Mouse (Mus musculus) left cerebral cortex, postnatal 14 days (tissue): Measurements from ENCODE around the gene Kifc3. TPM values are rescaled to one million over a fixed set of nuclear protein-coding genes. Genes with fewer than 3 reads are reported as not detected.

Source experiments
- total RNA-seq, 2 experiments: library from RNA; stranded (reverse); gene quantifications; 2 replicates each; pipeline ENCODE4 v1.2.3; 2021

The Kifc3 gene
- total RNA-seq, 2 experiments from 2014 or later = 52.9 to 60.3 TPM

Other genes starting within 250 kb of the Kifc3 start
- gene Adgrg1, start 228.1 kb downstream of the Kifc3 start, total RNA-seq = 100 to 1,000 TPM in 1 of 2 experiments, 10 to 100 TPM in 1; 93.3 to 110 TPM
- gene Adgrg3, start 185.1 kb downstream of the Kifc3 start, total RNA-seq = under 1 TPM; 0.68 to 0.89 TPM
- 1 to 10 TPM; 1.3 to 2.1 TPM for gene Drc7, start 147.7 kb downstream of the Kifc3 start, total RNA-seq
- 10 to 100 TPM; 43.9 to 47.2 TPM for gene Katnb1, start 121.6 kb downstream of the Kifc3 start, total RNA-seq
- gene Cngb1, start 103.8 kb upstream of the Kifc3 start, total RNA-seq = 1 to 10 TPM in 1 of 2 experiments, under 1 TPM in 1; 0.97 to 1.3 TPM
- under 1 TPM; 0.74 to 0.90 TPM for gene Tepp, start 107.8 kb upstream of the Kifc3 start, total RNA-seq
- 10 to 100 TPM; 16.1 to 16.3 TPM for gene Zfp319, start 129.1 kb upstream of the Kifc3 start, total RNA-seq
- 10 to 100 TPM; 14.4 to 19.3 TPM for gene Usb1, start 129.5 kb upstream of the Kifc3 start, total RNA-seq
- gene Mmp15, start 149.5 kb upstream of the Kifc3 start, total RNA-seq = 10 to 100 TPM; 23.7 to 27.4 TPM
- 10 to 100 TPM; 64.9 to 65.9 TPM for gene Cfap20, start 232.1 kb upstream of the Kifc3 start, total RNA-seq